Mouse (Mus musculus) spleen, adult 2 months (tissue): ENCODE measurements around the gene Cd300ld.

ENCODE experiments used
- CTCF ChIP-seq: fragments of 200-500 bp; IDR thresholded peaks from 2 replicates; pipeline ENCODE4 v1.5.1; 2011; ENCODE audit warnings: mild to moderate bottlenecking, inconsistent platforms; ENCODE audit not compliant: insufficient read depth, insufficient read length, insufficient replicate concordance; ENCODE audit errors: extremely low read depth
- POLR2A ChIP-seq: fragments of 200-500 bp; IDR thresholded peaks from 2 replicates; pipeline ENCODE4 v1.6.1; 2011; ENCODE audit warnings: low read depth, low read length, inconsistent platforms

- TF ChIP-seq POLR2A (no peak), CTCF (no peak)
Observed at GRCm38 (mm10) chr11:114933591-114933990, 56.1 kb downstream of the Cd300ld start.
